9 mouse cellular contexts compared by ENCODE assay signal in the genomic region with DNA sequence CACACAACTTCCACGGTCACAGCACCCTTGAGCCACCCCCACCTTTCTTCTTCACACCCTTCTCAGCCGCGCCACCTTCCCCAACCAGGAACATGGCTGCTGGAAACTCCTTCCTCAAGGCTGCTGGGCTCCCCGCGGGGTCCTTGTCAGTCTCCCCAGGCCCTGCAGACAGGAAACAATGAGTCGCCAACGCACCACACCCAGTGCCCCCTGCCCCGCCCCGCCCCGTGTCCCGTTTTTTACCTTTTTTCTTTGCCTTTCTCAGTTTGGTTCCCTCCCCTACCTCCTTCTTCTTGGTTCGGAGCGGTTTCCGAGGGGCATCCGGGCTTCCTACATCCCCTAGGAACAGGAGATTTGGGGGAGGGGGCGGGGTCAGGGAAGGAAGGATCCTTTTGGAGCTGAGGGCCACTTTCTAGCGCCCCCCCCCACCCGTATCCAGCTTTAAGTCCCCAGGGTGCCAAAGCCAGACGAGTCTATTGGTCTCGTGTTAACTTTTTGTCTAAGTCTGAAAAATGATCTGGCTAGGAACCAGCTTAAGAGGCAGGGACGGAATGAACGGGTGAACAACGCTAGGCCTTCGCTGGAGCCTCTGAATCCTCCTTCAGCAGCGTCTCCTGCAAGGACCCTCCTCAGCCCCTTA. TPM values are rescaled to one million over a fixed set of nuclear protein-coding genes. Genes with fewer than 3 reads are reported as not detected.
DNase-seq lines count a peak whose midpoint lies in the region; ATAC-seq and TF ChIP-seq lines count a peak whose summit lies in the region.
"Had no signal": no experiment of that assay in that cellular context is flagged by ENCODE, and none has a peak within 500 bp of the region (broad histone marks: within the 10 kb centered on the region; RNA-seq: fewer than 3 reads in every experiment).

No protein-coding gene starts in this region.

- no peaks in the 10 kb centered on the region for H3K79me2 ChIP-seq in MEL (ENCODE audit: control insufficient read depth, insufficient read depth, low read length, poor library complexity)

- H3K27me3 ChIP-seq in E14TG2a.4 (ENCODE audit: insufficient read depth, low read length) (peaks cover 60% of the 10 kb centered on the region), MEL (ENCODE audit: control insufficient read depth in 1 of 2, insufficient read depth in 2 of 2, low read length in 2 of 2) (no peaks in the 10 kb centered on the region)
- H3K27me3 ChIP-seq in liver, postnatal 0 days (ENCODE audit: insufficient read depth, low read length), result peaks cover 64% of the 10 kb centered on the region

- H3K9me3 ChIP-seq in E14TG2a.4 (ENCODE audit: low read length) (no peaks in the 10 kb centered on the region), MEL (replicated peaks; ENCODE audit: insufficient read depth, low read length) (no peaks in the 10 kb centered on the region)
- no peaks in the 10 kb centered on the region for H3K9me3 ChIP-seq in liver, postnatal 0 days (ENCODE audit: low read length)

- 0 out of 4 replicates have a peak, but pooled peaks of 1 of the 2 experiments have one; percentile 29 for TF ChIP-seq POLR2A in MEL (IDR thresholded peaks at IDR 0.05; ENCODE audit: control insufficient read depth in 1 of 2, insufficient read depth in 1 of 2, low read depth in 1 of 2, low read length in 2 of 2, poor library complexity in 1 of 2)

- no peak for TF ChIP-seq EP300 in MEL (IDR thresholded peaks at IDR 0.05; ENCODE audit: low read depth in 1 of 2, low read length in 2 of 2)
- no peak for TF ChIP-seq EP300 in liver, postnatal 0 days (IDR thresholded peaks at IDR 0.05; ENCODE audit: low read depth)

- no peak for TF ChIP-seq RAD21 in MEL (IDR thresholded peaks at IDR 0.05; ENCODE audit: low read depth, low read length)

- H3K27ac ChIP-seq in MEL (ENCODE audit: control insufficient read depth, low read depth, low read length), result peak overlapping the region; percentile 19; the same call in 1 of the 2 replicates
- no peak overlapping the region for H3K27ac ChIP-seq in liver, postnatal 0 days (ENCODE audit: low read depth)

- ATAC-seq in hematopoietic stem cell, adult 5-6 weeks (replicated peaks in 1 of 2; ENCODE audit: insufficient read depth in 1 of 2, low FRiP score in 2 of 2, low TSS enrichment in 1 of 2, low read depth in 1 of 2, poor library complexity in 2 of 2, severe bottlenecking in 2 of 2), result peak; percentile 24 to 25; a peak in 1 of 4 replicates
- ATAC-seq in liver, postnatal 0 days, result no peak

- H3K9ac ChIP-seq in MEL (ENCODE audit: control insufficient read depth, low read depth, low read length, poor library complexity, severe bottlenecking), result peak overlapping the region; percentile 72
- no peak overlapping the region for H3K9ac ChIP-seq in liver, postnatal 0 days (replicated peaks)

- peak overlapping the region; percentile 29; the same call in 1 of the 2 replicates for H3K4me2 ChIP-seq in liver, postnatal 0 days (ENCODE audit: low read depth, low read length)

- H3K4me3 ChIP-seq in E14TG2a.4 (replicated peaks; ENCODE audit: low read length) (peak overlapping the region; percentile 78), MEL (ENCODE audit: control insufficient read depth in 1 of 2, insufficient read depth in 1 of 2, low read depth in 2 of 2, low read length in 2 of 2) (peak overlapping the region; percentile 55 to 61)
- 0 out of 2 replicates have a peak overlapping the region, but pooled peaks have one; percentile 24 for H3K4me3 ChIP-seq in liver, postnatal 0 days (ENCODE audit: low read depth, low read length)

- DNase-seq in MEL (ENCODE audit: low read depth, low spot score), result peak; percentile 62
- DNase-seq in liver, postnatal 0 days, result no peak
- no peak for DNase-seq in cerebellum, postnatal 14 days
- no peak for DNase-seq in thymus, postnatal 14 days
- DNase-seq in adrenal gland, postnatal 14 days, result no peak
- DNase-seq in testis, postnatal 10 days (ENCODE audit: low spot score), result no peak
- DNase-seq: right cerebral cortex, postnatal 14 days had no signal

- WGBS in liver, postnatal 0 days (ENCODE audit: insufficient replicate concordance), result 2% methylated on average over 25 of the region's 25 CpGs

- no peak for TF ChIP-seq CTCF in E14TG2a.4 (conservative IDR thresholded peaks at IDR 0.05; ENCODE audit: low read length)
- no peak for TF ChIP-seq CTCF in MEL (IDR thresholded peaks at IDR 0.05 in 2 of 3, conservative IDR thresholded peaks at IDR 0.05 in 1 of 3; ENCODE audit: control insufficient read depth in 1 of 3, insufficient read depth in 1 of 3, low read depth in 2 of 3, low read length in 3 of 3, poor library complexity in 1 of 3, severe bottlenecking in 1 of 3)
- no peak for TF ChIP-seq CTCF in liver, postnatal 0 days (IDR thresholded peaks at IDR 0.05; ENCODE audit: low read depth)

- H3K36me3 ChIP-seq in E14TG2a.4 (ENCODE audit: insufficient read depth, low read length) (no peaks in the 10 kb centered on the region), MEL (ENCODE audit: control insufficient read depth in 1 of 2, insufficient read depth in 2 of 2, low read length in 2 of 2) (peaks cover 0 to 4% of the 10 kb centered on the region in 2 experiments; a peak in 2 of 4 replicates)
- H3K36me3 ChIP-seq in liver, postnatal 0 days (replicated peaks; ENCODE audit: insufficient read depth, low read length), result no peaks in the 10 kb centered on the region

- H3K4me1 ChIP-seq in E14TG2a.4 (replicated peaks; ENCODE audit: low read depth, low read length) (peaks cover 71% of the 10 kb centered on the region), MEL (ENCODE audit: control insufficient read depth in 1 of 2, insufficient read depth in 2 of 2, low read length in 2 of 2) (peaks cover 0 to 11% of the 10 kb centered on the region in 2 experiments; a peak in 2 of 4 replicates)
- H3K4me1 ChIP-seq in liver, postnatal 0 days (ENCODE audit: insufficient read depth), result peaks cover 5% of the 10 kb centered on the region; the same call in 1 of the 2 replicates

TF ChIP-seq in MEL, 35 proteins besides CTCF, POLR2A, EP300 and RAD21:
- TF ChIP-seq E2F4 (IDR thresholded peaks at IDR 0.05; ENCODE audit: borderline replicate concordance, low read depth, low read length) (no peak), CHD1 (IDR thresholded peaks at IDR 0.05; ENCODE audit: low read depth, low read length) (no peak), ZKSCAN1 (IDR thresholded peaks at IDR 0.05; ENCODE audit: low read depth, low read length) (no peak), BHLHE40 (IDR thresholded peaks at IDR 0.05; ENCODE audit: borderline replicate concordance, low read depth, low read length) (no peak), CHD2 (IDR thresholded peaks at IDR 0.05; ENCODE audit: low read length) (no peak), RCOR1 (IDR thresholded peaks at IDR 0.05; ENCODE audit: low read depth, low read length) (no peak), MYC (IDR thresholded peaks at IDR 0.05; ENCODE audit: low read depth, low read length) (no peak), MAX (IDR thresholded peaks at IDR 0.05; ENCODE audit: low read length) (no peak)

RNA-seq across cellular contexts. Expression of a gene that starts 2.2 kb away (rescaled TPM):
- 0.23 and 0.49 TPM in 2 replicates for total RNA-seq in MEL (2012; rRNA removed)
- polyA plus RNA-seq in MEL (2012; ENCODE audit: insufficient read depth in 1 of 2, insufficient read length in 2 of 2, low read depth in 1 of 2, low replicate concordance in 2 of 2, missing spikeins in 1 of 2), result 1 to 10 TPM in 1 of 2 experiments, not detected in 1; 2.4 TPM
- total RNA-seq in hematopoietic stem cell, adult 5-6 weeks (2017), result 0.60 TPM in 1 of 2 replicates, not detected in the other
- polyA plus RNA-seq in liver, postnatal 0 days (2015; fragmentation: Nextera tagmentation; extraction: Ambion mirVana), result 0.18 and 0.33 TPM in 2 replicates
- 0.71 TPM in 1 of 2 replicates, not detected in the other for total RNA-seq in adrenal gland, postnatal 14 days (2021)

RNA-seq across cellular contexts. Expression of a gene that starts 12.2 kb away (rescaled TPM):
- total RNA-seq in MEL (2012; rRNA removed), result 0.46 and 0.73 TPM in 2 replicates
- polyA plus RNA-seq in MEL (2012; ENCODE audit: insufficient read depth in 1 of 2, insufficient read length in 2 of 2, low read depth in 1 of 2, low replicate concordance in 2 of 2, missing spikeins in 1 of 2), result 1 to 10 TPM in 1 of 2 experiments, not detected in 1; 4.1 TPM
- total RNA-seq in hematopoietic stem cell, adult 5-6 weeks (2017), result 0.74 and 0.75 TPM in 2 replicates
- 0.79 and 1.2 TPM in 2 replicates for polyA plus RNA-seq in liver, postnatal 0 days (2015; fragmentation: Nextera tagmentation; extraction: Ambion mirVana)
- total RNA-seq in adrenal gland, postnatal 14 days (2021), result 10.6 and 11.4 TPM in 2 replicates

RNA-seq across cellular contexts. Expression of a gene that starts 34.5 kb away (rescaled TPM):
- total RNA-seq in MEL (2012; rRNA removed), result 2,803 and 2,872 TPM in 2 replicates
- polyA plus RNA-seq in MEL (2012; ENCODE audit: insufficient read depth in 1 of 2, insufficient read length in 2 of 2, low read depth in 1 of 2, low replicate concordance in 2 of 2, missing spikeins in 1 of 2), result 1,000 to 10,000 TPM in 1 of 2 experiments, not detected in 1; 2,044 TPM
- 828 and 1,143 TPM in 2 replicates for total RNA-seq in hematopoietic stem cell, adult 5-6 weeks (2017)
- 296 and 311 TPM in 2 replicates for polyA plus RNA-seq in liver, postnatal 0 days (2015; fragmentation: Nextera tagmentation; extraction: Ambion mirVana)
- 814 and 958 TPM in 2 replicates for total RNA-seq in adrenal gland, postnatal 14 days (2021)

RNA-seq across cellular contexts. Expression of a gene that starts 49.5 kb away (rescaled TPM):
- total RNA-seq in MEL (2012; rRNA removed), result 46.0 and 51.2 TPM in 2 replicates
- polyA plus RNA-seq in MEL (2012; ENCODE audit: insufficient read depth in 1 of 2, insufficient read length in 2 of 2, low read depth in 1 of 2, low replicate concordance in 2 of 2, missing spikeins in 1 of 2), result 100 to 1,000 TPM; 105 to 382 TPM
- 7.5 and 19.6 TPM in 2 replicates for total RNA-seq in hematopoietic stem cell, adult 5-6 weeks (2017)
- polyA plus RNA-seq in liver, postnatal 0 days (2015; fragmentation: Nextera tagmentation; extraction: Ambion mirVana), result 6.7 and 7.1 TPM in 2 replicates
- 20.5 and 29.6 TPM in 2 replicates for total RNA-seq in adrenal gland, postnatal 14 days (2021)

Comparison
In these comparisons a context has a peak if more than half of its experiments do, and no peak if none do; other contexts are left out.
1. H3K4me3 ChIP-seq: peak in every context shown above with its lines; median percentile 78 in E14TG2a.4; 58 in MEL; 24 in liver, postnatal 0 days.